Mouse (Mus musculus): ENCODE results near the gene Dazap2.

Gene Dazap2

DNA sequence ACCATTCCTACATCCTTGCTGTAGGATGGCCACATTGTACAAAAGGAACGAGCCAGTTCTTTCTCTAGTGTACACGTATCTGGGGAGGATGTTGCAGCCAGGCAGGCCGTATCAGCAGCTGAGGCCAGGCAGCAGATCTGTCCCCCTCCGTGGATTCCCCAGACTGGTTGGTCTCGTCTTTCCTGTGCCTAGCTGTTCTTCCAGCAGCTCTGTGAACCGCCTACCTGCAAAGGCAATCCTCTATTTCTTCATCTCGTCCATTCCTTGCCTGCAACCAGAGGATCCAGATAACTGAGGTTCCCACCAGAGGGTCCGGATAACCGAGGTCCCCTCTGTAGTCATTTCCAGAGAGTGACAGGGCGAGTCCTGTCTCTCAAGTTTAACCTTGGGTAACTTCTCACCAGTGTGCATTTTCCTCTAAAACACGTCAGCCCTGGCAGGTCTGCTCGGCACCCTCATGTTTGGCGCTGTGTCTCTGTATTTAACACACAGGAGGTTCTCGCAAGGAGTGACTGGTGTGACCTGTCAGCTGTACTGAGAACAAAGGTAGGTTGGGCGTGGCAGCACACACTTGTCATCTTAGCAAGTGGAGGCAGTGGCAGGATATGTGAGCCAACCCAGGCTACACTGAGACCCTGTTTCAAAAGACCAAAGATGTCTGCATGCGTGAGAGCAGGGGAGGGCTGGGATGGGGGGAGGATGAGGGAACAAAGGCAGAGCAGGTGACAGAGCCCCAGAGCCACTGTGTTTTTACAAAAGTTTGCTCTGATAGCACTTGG, 25.0 kb downstream of the Dazap2 start:
- DNase-seq = no peak

- DNase-seq = no peak
Measured at GRCm38 (mm10) chr15:100641226-100641810, 26.2 kb downstream of the Dazap2 start.

DNA sequence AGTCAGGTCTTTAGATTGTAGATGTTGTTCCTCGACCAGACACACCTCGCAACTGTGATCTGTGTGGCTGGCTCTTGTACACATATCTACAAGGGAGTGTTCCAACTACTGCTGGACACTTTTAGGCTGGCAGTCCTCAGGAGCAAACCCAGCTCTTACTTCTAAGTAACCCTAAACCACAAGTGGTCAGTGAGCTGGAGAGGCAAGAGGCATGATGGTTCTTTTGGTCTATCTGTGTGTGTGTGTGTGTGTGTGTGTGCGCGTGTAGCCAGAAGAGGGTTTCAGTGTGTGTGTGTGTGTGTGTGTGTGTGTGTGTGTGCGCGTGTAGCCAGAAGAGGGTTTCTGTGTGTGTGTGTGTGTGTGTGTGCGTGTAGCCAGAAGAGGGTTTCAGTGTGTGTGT, 27.3 kb downstream of the Dazap2 start:
- DNase-seq = no peak

DNA sequence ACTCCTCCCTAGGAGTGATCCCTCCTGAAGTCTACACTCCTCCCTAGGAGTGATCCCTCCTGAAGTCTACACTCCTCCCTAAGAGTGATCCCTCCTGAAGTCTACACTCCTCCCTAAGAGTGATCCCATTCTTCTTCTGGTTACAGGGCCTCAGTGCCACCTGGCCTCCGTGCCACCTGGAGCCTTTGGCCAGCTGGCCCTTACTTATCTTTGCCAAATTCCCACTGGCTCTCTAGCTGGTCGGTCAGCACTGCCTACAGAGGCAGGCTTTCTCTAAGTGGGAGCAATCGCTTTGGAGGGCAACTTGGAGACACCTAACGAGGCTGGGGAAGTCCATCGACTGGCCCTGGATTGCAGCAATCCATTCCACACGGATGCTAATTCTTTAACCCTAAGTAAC, 31.0 kb downstream of the Dazap2 start:
- no peak for DNase-seq

- DNase-seq = no peak
Measured at GRCm38 (mm10) chr15:100650111-100650510, 35.0 kb downstream of the Dazap2 start.

GRCm38 (mm10) chr15:100651610-100652009, 36.5 kb downstream of the Dazap2 start:
- DNase-seq = no peak

DNA sequence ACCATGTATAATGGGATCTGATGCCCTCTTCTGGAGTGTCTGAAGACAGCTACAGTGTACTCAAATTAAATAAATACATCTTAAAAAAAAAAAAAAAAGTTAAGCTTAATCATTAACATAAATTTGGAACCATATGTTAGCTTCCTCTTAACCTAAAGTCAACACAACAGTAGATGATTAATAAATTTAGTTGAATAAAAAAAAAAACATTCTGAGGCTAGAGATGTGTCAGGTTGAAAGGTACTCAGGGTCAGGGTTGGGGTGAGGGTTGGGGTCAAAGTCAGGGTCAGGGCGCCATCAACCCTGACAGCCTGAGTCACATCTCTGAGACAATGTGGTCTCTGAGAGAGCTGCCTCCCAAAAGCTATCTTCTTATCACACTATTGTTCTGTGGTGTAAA, 39.1 kb downstream of the Dazap2 start:
- DNase-seq = no peak

DNA sequence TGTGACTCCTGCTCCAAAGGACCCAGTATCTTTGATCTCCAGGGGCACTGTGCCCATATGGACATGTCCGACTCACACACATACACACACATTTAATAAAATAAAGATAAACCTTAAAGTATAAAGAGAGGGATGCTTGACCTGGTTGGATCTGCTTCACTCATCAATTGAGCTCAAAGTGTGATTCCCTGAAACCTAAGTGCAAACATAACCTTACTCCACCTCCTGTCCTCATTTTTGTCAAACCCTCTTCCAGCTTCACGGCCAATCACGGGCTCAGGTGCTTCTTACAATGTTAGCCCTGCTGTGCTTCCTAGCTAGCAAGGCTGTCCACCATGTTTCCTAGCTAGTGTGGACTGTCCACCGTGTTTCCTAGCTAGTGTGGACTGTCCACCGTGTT, 40.1 kb downstream of the Dazap2 start:
- DNase-seq = no peak

GRCm38 (mm10) chr15:100660306-100660705, 45.2 kb downstream of the Dazap2 start:
- no peak for DNase-seq

- no peak for DNase-seq
Measured at GRCm38 (mm10) chr15:100660805-100661204, 45.7 kb downstream of the Dazap2 start.

GRCm38 (mm10) chr15:100664813-100665274, 49.7 kb downstream of the Dazap2 start:
- DNase-seq = peak; percentile 35

DNA sequence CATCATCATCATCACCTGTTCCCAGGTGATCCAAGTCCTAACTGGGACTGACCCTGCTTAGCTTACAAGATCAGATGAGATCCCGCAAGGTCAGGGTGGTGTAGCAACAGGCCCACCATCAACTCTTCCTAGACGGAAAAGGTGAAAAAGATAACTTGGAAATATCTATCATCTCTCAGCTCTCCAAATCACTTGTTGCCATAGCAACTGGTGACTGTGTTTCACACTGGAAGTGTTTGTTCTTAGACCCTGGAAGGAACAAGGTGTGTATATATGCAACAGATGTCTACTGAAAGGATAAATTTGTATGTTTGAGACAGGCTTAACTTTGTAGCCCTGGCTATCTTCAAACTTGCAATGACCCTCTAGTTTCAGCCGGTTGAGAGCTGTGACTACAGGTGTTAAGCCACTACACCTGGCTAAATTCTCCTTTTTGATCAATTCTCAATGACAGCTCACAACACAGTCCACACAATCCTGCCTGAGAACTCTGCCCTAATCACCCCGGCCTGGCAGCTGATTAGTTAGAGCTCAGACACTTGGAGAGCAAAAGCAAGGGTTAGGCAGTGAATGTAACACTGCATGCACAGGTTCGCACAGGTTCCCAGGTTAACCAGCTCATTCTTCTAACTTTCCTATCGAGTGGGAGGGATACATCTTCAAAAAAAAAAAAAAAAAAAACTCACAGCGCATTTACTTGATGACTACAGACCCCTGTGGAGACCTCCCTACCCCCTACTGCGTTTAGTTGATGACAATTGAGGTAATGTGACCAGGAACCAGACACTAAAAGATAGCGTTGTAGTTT, 50.5 kb downstream of the Dazap2 start:
- DNase-seq = no peak

GRCm38 (mm10) chr15:100666219-100666696, 51.1 kb downstream of the Dazap2 start:
- DNase-seq = peak; percentile 28

DNA sequence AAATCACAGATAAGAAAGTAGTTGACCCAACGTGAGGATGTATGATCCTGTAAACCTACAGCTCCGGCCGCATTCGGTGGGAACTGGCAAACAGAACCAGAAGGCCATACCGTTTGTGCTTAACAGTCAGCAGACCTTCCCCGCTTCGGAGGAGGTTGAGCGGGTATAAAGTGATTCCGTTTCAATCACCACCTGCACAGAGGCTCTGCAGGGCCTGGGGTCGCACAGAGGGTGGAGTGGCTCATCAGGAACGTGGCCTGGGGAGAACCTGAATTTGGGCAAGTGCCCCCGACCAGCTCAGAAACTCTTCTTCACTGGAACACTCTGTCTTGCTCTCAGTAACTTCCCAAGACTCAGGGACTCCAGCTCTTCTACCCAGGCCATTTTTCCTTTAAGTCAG, 51.7 kb downstream of the Dazap2 start:
- no peak for DNase-seq

DNA sequence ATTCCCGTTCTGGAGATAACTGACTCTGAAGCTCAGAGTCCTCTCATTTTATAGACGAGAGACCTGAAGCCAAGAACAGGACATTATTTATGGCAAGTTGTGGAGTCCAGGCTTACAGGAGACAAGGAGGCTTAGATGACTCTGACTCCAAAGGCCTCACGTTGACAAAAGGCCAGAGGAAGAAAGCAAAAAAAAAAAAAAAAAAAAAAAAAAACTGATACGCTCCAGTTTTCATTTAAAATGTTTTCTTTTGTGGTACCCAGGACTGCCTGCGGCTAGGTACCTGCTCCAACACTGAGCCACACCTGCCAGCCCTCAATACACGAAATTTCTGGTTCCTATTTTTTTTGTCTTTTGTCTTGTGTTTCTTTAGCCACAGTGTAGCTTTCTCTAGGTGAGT, 52.3 kb downstream of the Dazap2 start:
- DNase-seq = no peak

- no peak for DNase-seq
Measured at GRCm38 (mm10) chr15:100667871-100668545, 52.9 kb downstream of the Dazap2 start.

DNA sequence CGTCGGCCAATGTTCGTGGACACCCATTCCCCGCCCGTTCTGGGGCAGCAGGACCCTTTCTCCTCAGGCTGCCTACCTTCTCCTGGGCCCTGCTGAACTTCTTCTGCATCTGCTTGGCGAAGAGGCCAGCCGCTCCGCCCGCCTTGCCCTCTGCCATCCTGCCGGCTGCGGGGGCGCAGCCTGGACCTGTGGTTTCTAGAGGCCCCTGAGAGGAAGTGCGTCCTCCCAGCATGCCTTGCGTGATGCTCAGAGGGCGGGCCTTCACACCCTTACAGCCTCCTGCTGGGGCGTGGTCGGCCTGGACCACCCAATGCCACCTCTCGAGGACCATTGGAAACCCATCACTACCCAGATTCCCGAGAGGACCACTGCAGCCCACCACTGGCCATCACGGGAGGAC, 54.2 kb downstream of the Dazap2 start, which contains the start of gene Bin2:
Gene Bin2 (minus strand): TSS at position 217 of the 400 bp plus-strand sequence.
- peak; percentile 65 for DNase-seq

DNA sequence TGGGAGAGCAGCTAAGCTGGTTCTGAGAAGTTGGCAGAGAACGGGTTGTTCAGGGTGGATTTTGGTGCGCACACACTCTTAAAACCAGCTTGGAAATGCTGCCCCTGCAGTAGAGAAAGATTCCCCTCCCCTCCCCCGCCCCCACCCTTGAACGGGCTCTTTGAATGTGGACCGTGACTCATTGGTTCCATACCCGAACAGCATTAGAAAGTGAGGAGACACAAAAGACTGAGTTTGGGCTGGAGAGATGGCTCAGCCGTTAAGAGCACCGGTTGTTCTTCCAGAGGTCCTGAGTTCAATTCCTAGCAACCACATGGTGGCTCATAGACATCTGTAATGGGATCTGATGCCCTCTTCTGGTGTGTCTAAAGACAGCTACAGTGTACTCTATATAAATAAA, 54.9 kb downstream of the Dazap2 start:
- DNase-seq = no peak
